Mouse (Mus musculus): ENCODE data around the gene Npc2. TPM values are rescaled to one million over a fixed set of nuclear protein-coding genes. Genes with fewer than 3 reads are reported as not detected.

The Npc2 gene
- polyA plus RNA-seq, 1 experiment from 2014 or later: 58.4 TPM

DNA sequence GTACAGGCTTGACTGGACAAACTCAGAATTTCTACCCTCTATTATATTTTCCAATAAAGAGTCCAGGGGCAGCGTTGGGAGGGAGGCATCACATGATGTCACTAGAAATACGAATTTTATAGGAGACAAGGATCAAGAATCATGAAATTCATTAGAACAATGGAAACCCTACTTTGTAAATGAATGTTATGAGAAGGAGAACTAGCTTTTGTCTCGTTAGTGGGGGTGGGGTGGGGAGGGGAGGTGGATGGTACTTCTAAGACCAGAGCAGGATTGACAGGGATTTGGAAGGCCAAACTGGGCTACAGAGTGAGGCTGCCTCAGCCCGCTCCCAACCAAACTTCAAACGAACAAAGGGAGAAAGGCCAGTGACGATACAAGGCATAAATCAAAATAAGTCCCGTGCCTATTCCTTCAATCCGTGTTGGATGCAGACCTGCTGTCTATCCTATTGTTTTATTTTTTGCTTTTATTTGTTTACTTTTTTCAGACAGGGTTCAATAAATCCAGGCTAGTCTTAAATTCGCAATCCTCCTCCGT lies 901 bp downstream of the Npc2 start:
- peaks cover 16% of the 10 kb centered on the region; the same call in 1 of the 2 replicates for H3K36me3 ChIP-seq
- peak overlapping the region; percentile 95 for H3K27ac ChIP-seq
- H3K4me3 ChIP-seq: peak overlapping the region; percentile 75
- DNase-seq (ENCODE audit: low spot score): no peak
- WGBS: 6% methylated on average over 10 of the region's 10 CpGs
- H3K4me1 ChIP-seq: peaks cover 16% of the 10 kb centered on the region
- no peaks in the 10 kb centered on the region for H3K9me3 ChIP-seq
- no peaks in the 10 kb centered on the region for H3K27me3 ChIP-seq (ENCODE audit: insufficient read depth, poor library complexity, severe bottlenecking)

DNA sequence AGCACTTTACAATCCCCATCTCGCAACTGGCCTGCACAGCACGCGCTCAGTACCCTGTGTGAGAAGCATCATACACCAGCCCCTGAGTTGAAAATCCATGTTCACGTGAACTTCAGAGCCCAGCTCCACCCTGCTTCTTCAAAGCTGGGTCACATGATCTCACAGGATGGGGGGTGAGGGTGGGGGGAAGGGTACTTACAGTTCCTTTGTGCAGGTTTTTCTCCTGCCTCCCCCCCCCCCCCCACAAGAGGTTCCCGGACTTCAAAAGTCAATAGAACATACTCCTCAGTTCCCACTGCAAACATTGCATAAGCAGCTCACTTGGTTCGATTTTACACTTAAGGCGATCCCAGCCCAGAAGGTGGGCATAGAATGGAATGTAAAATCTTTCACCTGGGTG lies 3.3 kb downstream of the Npc2 start:
- Histone ChIP-seq H3K4me3 (no peak overlapping the region), H3K4me1 (peaks cover 25% of the 10 kb centered on the region), H3K9me3 (no peaks in the 10 kb centered on the region), H3K27ac (no peak overlapping the region), H3K27me3 (ENCODE audit: insufficient read depth, poor library complexity, severe bottlenecking) (no peaks in the 10 kb centered on the region), H3K36me3 (peaks cover 16% of the 10 kb centered on the region)
- WGBS: 85% methylated on average over 7 of the region's 7 CpGs
- no peak for DNase-seq (ENCODE audit: low spot score)

DNA sequence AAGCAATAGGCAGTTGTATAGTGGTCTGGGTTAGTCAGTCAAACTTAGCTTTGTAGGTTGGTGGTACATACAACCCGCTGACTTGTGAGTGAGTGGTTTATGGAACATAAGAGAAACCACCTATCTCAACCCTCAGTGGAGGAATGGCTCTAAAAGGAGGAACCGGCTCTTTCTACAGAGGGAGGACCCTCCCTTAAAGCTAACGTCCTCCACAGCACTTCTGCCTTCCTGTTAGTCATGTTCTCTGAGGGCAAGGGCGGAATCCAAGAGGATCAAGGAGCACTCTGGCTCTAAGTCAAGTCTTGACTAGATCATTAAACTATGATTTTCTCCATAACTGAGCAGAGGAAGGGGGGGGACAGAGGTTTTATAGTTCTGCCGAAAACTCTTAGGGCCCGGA lies 5.4 kb downstream of the Npc2 start:
- Histone ChIP-seq H3K27me3 (ENCODE audit: insufficient read depth, poor library complexity, severe bottlenecking) (no peaks in the 10 kb centered on the region), H3K9me3 (no peaks in the 10 kb centered on the region), H3K36me3 (peaks cover 37% of the 10 kb centered on the region), H3K4me3 (no peak overlapping the region), H3K4me1 (peaks cover 15% of the 10 kb centered on the region), H3K27ac (0 out of 2 replicates have a peak overlapping the region, but pooled peaks have one; percentile 12)
- no peak for DNase-seq (ENCODE audit: low spot score)
- 85% methylated on average over 6 of the region's 6 CpGs for WGBS

DNA sequence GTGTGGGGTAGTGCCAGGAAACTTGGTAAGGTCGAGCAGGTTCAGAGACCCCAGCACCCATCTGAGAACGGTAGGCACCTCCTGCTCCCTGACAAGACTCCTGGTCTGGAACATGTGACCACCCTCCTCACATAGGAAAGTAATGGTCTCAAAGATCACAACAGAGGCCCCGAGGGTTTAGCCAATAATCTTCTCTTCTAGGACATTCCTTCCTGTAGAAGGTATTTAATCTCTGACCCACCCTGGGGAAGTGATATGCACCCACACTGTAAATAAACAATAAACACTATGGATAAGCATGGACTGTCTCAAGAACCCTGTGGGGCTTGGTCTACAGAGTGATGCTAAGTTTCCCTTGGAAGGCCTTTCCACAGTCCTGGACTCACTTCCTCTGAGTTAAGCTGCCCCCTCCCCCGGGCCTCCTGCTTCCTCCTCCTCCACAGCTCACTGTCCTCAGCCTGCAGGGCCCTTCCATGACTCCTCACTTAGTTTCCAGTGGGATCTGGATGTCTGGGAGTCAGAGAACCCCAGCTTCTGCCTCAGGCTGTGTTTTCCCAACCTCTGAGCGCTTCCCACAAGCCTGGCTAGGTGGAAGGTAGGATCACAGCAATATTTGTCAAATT lies 6.7 kb downstream of the Npc2 start:
- no peak for DNase-seq (ENCODE audit: low spot score)
- Histone ChIP-seq H3K36me3 (peaks cover 41% of the 10 kb centered on the region), H3K27ac (no peak overlapping the region), H3K27me3 (ENCODE audit: insufficient read depth, poor library complexity, severe bottlenecking) (no peaks in the 10 kb centered on the region), H3K4me3 (no peak overlapping the region), H3K9me3 (no peaks in the 10 kb centered on the region), H3K4me1 (peaks cover 13% of the 10 kb centered on the region)
- 57% methylated on average over 5 of the region's 5 CpGs for WGBS

DNA sequence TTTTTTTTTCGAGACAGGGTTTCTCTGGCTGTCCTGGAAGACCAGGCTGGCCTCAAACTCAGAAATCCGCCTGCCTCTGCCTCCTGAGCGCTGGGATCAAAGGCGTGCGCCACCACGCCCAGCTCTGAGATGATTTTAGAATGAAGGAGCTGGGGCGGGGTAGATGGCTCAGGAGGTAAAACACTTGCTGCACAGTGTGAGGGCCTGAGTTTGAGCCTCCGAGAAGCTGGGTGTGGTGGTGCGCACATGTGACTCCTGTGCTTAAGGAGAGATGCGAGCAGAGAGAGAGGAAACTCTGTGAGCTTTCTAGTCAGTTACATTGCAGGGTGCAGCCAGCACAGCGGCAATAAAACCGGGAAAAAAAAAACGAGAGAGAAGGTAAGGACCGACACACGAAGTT lies 7.4 kb downstream of the Npc2 start:
- H3K27me3 ChIP-seq (ENCODE audit: insufficient read depth, poor library complexity, severe bottlenecking): no peaks in the 10 kb centered on the region

DNA sequence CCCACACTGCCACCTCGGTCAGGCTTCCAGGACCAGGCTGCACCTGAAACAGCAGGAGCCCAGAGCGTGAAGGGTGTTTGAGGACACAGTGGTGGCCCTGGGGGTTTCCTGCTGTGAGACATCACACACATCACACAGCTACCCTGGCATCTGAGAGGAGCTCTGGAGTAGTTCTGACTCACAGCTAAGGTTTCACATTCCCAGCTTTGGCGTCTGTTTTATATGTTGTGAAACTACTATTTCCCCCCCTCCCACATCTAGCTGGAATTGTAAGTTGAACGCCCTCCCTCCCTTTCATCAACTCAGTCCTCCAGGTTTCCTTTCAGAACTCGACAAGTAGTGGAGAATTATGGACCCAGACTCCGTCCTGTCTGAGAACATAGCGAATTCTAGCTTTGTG lies 8.2 kb downstream of the Npc2 start:
- 78% methylated on average over 7 of the region's 7 CpGs for WGBS
- H3K9me3 ChIP-seq: no peaks in the 10 kb centered on the region
- no peak overlapping the region for H3K27ac ChIP-seq
- DNase-seq (ENCODE audit: low spot score): no peak
- H3K4me3 ChIP-seq: no peak overlapping the region
- H3K36me3 ChIP-seq: peaks cover 46% of the 10 kb centered on the region
- H3K4me1 ChIP-seq: peaks cover 17% of the 10 kb centered on the region
- no peaks in the 10 kb centered on the region for H3K27me3 ChIP-seq (ENCODE audit: insufficient read depth, poor library complexity, severe bottlenecking)

More for the DNA sequence above, 7.4 kb downstream of the Npc2 start:
- 88% methylated on average over 15 of the region's 15 CpGs for WGBS
- Histone ChIP-seq H3K4me1 (peaks cover 17% of the 10 kb centered on the region), H3K9me3 (no peaks in the 10 kb centered on the region), H3K27ac (no peak overlapping the region), H3K4me3 (no peak overlapping the region), H3K36me3 (peaks cover 45% of the 10 kb centered on the region)
- DNase-seq (ENCODE audit: low spot score): no peak

DNA sequence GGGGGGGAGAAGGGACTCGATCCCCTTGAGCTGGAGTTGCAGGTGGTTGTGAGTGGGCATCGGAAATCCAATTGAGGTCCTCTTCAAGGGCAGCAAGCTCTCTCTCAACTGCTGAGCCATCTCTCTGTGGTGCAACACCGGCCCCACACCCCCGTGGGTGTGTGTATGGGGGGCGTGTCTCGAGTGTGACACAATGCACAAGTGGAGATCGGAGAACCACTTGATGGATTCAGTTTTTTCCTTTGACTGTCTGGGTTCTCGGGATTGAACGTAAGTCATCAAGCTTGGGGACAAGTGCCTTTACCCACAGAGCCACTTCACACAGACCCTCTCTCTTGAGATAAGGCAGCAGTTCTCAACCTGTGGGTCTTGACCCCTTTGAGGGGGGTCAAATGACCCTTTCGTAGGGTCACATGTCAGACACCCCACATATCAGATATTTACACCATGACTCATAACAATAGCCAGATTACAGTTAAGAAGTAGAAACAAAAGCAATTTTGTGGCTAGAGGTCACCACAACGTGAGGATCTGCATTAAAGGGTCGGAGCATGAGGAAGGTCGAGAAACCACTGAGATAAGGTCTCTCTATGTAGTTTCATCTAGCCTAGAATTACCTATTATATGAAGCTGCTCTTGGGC lies 9.3 kb downstream of the Npc2 start:
- Histone ChIP-seq H3K4me3 (no peak overlapping the region), H3K4me1 (peaks cover 17% of the 10 kb centered on the region), H3K36me3 (peaks cover 52% of the 10 kb centered on the region), H3K9me3 (no peaks in the 10 kb centered on the region), H3K27ac (no peak overlapping the region), H3K27me3 (ENCODE audit: insufficient read depth, poor library complexity, severe bottlenecking) (no peaks in the 10 kb centered on the region)
- no peak for DNase-seq (ENCODE audit: low spot score)
- WGBS: 55% methylated on average over 13 of the region's 13 CpGs

DNA sequence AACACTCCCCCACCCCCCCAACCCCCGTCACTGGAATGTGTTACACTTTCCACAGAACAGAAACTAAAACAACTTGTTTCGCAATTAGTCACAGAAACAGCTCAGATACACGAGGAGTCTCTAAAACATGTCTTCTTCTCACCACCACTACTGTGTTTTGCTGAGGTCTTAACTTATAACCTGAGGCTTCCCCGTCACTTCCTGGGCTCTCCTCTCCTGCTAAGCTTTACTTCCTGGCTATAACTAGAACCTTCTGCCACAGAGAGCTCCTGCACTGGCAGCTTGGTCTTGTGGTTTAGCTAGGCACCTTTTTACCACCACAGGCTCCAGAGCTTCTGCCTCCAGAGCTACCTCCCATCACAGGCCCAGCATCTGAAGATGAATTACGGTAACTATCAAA lies 10.4 kb downstream of the Npc2 start:
- H3K9me3 ChIP-seq: no peaks in the 10 kb centered on the region
- peaks cover 55% of the 10 kb centered on the region for H3K36me3 ChIP-seq
- no peaks in the 10 kb centered on the region for H3K27me3 ChIP-seq (ENCODE audit: insufficient read depth, poor library complexity, severe bottlenecking)
- DNase-seq (ENCODE audit: low spot score): no peak
- no peak overlapping the region for H3K4me3 ChIP-seq
- H3K4me1 ChIP-seq: peaks cover 17% of the 10 kb centered on the region
- 90% methylated on average over 5 of the region's 5 CpGs for WGBS
- no peak overlapping the region for H3K27ac ChIP-seq

DNA sequence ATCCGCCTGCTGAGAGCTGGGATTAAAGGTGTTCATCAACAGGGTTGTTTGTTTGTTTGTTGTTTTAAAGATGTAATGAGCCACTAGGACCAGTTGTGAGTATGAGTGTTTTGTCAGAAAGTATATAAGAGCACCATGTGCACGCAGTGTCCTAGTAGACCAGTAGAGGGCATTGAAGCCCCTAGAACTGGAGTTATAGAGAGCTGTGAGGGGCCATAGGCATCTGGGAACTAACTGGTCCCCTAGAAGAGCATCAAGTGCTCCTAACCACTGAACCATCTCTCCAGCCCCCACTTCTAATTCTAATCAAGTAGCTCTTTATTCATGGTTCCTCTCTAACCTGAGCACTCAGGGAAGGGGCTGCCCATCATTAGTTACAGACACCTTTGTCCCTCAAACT lies 13.9 kb downstream of the Npc2 start:
- peaks cover 13% of the 10 kb centered on the region; the same call in 1 of the 2 replicates for H3K4me1 ChIP-seq
- no peak for DNase-seq (ENCODE audit: low spot score)
- peaks cover 56% of the 10 kb centered on the region for H3K36me3 ChIP-seq
- no peaks in the 10 kb centered on the region for H3K27me3 ChIP-seq (ENCODE audit: insufficient read depth, poor library complexity, severe bottlenecking)
- no peaks in the 10 kb centered on the region for H3K9me3 ChIP-seq
- WGBS: 74% methylated on average over 2 of the region's 2 CpGs
- no peak overlapping the region for H3K27ac ChIP-seq
- H3K4me3 ChIP-seq: no peak overlapping the region

DNA sequence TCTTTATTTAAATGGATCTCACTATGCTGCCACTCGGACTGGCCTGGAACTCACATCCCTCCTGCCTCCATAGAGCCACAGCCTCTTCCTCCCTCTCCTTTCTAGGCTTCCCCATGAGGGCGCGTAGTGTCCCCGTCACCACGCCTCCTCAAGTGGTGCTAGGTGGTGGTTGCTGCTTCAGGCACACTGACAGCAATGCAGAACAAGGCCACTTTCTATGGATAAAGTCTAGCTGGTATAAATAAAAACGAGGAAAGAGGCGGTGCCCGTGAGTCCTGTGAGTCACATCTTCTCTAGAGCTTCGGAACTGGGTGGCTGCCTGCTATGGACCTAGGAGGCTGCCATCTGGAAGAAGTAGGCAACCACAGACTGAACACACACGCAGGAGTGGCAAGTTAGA lies 16.9 kb downstream of the Npc2 start:
- Histone ChIP-seq H3K36me3 (peaks cover 36% of the 10 kb centered on the region), H3K27me3 (ENCODE audit: insufficient read depth, poor library complexity, severe bottlenecking) (no peaks in the 10 kb centered on the region), H3K4me3 (no peak overlapping the region), H3K4me1 (peaks cover 6% of the 10 kb centered on the region; the same call in 1 of the 2 replicates), H3K9me3 (no peaks in the 10 kb centered on the region), H3K27ac (no peak overlapping the region)
- DNase-seq (ENCODE audit: low spot score): no peak
- WGBS: 89% methylated on average over 10 of the region's 10 CpGs

DNA sequence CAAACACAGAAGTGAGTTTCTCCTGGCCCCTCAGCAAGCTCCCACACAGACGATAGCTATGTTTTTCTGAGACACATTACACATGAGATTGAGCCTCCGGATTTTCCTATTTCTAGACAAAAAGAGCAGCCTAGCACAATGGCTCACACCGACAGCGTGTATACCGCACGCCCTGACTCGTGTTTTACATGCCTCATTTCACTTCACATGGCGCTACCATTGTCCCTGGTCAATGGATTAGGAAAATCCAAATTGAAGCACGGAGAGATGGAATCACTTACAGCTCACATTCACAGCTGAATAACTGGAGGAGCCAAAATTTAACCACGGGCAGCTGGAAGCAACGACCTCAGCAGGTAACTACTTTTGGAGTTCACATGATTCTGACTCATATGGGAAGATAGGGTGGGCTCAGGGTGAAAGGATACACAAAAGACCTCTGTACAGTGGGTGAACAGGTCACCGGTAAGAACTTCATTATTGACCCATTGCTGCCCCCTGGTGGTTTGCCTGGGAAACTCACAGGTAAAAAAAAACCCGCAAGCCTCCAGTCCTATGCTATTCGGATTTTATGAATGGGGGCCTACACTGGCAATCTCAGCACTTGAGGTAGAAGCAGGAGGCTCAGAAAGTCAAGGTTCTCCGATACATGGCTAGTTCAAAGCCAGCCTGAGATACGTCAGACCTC lies 17.8 kb downstream of the Npc2 start:
- Histone ChIP-seq H3K4me3 (no peak overlapping the region), H3K27me3 (ENCODE audit: insufficient read depth, poor library complexity, severe bottlenecking) (no peaks in the 10 kb centered on the region), H3K36me3 (peaks cover 27% of the 10 kb centered on the region), H3K27ac (no peak overlapping the region), H3K9me3 (no peaks in the 10 kb centered on the region), H3K4me1 (peaks cover 4% of the 10 kb centered on the region; the same call in 1 of the 2 replicates)
- 63% methylated on average over 16 of the region's 16 CpGs for WGBS
- peak; percentile 83 for DNase-seq (ENCODE audit: low spot score)

DNA sequence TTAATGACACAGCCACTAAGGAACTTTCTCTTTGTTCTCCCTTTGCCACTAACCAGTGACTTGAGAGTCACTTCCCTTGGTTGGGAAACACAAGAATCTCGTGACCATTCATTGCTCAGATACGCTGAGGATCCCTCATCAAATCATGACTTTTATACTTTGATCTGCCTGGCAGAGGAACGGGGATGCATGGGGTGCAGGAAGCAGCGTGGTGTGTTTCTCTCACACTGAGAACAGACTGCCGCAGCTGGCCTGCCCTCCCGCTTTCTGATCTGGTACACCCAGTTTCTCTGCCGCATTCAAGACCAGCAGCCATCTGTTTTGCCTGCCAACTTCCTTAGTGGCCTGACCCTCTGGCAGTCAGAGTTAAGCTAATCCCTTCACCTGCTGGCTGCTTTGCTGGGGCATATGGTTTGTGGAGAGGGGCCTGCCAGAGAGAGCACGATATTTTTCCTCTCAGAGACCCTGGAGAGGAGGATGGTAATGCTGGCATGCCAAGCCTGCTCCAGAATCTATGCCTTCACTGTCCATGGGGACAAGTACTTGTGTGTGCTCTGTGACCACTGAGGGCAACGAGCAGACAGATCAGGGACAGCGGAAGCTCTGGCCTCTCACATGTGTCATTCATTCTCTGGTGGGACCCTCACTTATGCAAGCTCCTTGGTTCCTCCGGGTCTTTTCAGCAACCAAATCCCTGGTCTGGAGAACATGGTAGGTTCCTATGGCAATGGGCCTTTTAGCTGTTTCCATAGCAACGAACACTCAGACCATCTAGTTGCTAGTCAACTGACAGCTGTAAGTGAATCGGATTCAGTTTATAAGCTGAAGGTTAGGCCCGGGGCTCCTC lies 20.6 kb downstream of the Npc2 start:
- Histone ChIP-seq H3K27me3 (ENCODE audit: insufficient read depth, poor library complexity, severe bottlenecking) (no peaks in the 10 kb centered on the region), H3K27ac (no peak overlapping the region), H3K4me1 (peaks cover 4% of the 10 kb centered on the region; the same call in 1 of the 2 replicates), H3K36me3 (peaks cover 15% of the 10 kb centered on the region), H3K4me3 (no peak overlapping the region), H3K9me3 (no peaks in the 10 kb centered on the region)
- no peak for DNase-seq (ENCODE audit: low spot score)
- 52% methylated on average over 14 of the region's 14 CpGs for whole genome bisulfite sequencing

Measured in heart, embryonic 10.5 days (tissue).